Mouse (Mus musculus): ENCODE results near the gene Cep350.

DNA sequence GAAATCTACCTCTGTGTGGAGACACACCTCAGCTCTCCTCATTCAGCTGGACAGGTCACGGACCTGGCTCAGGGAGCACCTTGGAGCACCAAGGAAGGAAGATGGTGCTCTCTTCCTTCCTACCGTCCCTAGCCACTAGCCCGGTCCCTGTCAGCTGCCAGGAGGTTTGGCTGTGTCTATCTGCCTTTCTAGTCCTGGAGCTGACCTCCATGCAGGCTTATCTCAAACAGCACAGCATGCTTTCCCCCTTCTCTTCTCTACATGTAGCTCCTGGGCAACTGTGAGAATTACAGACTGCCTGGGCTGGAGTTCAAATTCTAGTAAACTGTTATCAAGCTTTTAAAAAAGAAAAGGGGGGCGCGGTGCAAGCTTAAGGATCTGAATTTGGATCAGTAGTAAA, 120.0 kb downstream of the Cep350 start:
- TF ChIP-seq CTCF (IDR thresholded peaks at IDR 0.05; ENCODE audit: low read depth, low read length) = no peak
- no peak for TF ChIP-seq EP300 (IDR thresholded peaks at IDR 0.05; ENCODE audit: insufficient read depth, low read depth, low read length)

All from ES-Bruce4 (cell line).